Comparison of ENCODE assay signal across 8 mouse cellular contexts in genomic region chr6:86599197-86599596, GRCm38 (mm10). TPM values are rescaled to one million over a fixed set of nuclear protein-coding genes. Genes with fewer than 3 reads are reported as not detected.
DNase-seq lines count a peak whose midpoint lies in the region; ATAC-seq lines count a peak whose summit lies in the region.

No protein-coding gene starts in this region.

- ATAC-seq in inflammation-experienced regulatory T-cells, adult 6 months: peak; percentile 53
- peak; percentile 51 for ATAC-seq in megakaryocyte-erythroid progenitor cell, adult 5-6 weeks (replicated peaks; ENCODE audit: low FRiP score, low TSS enrichment, poor library complexity, severe bottlenecking)

- intact Hi-C loops in left cerebral cortex, postnatal 14 days (cut with DNase I): loop anchor here (5.0 kb wide), 1 partner anchor 38 kb away; no protein-coding TSS in a partner anchor

- peak; percentile 87 for DNase-seq in adipocyte (ENCODE audit: low spot score)
- peak; percentile 89 to 93 for DNase-seq in cerebellum, postnatal 36 days
- peak; percentile 84 for DNase-seq in gastrocnemius, adult 18-20 months (ENCODE audit: low spot score)
- DNase-seq in left cerebral cortex, postnatal 14 days (ENCODE audit: low spot score in 2 of 2): peak; percentile 88 to 92
- peak; percentile 62 to 73 for DNase-seq in right cerebral cortex, postnatal 36 days (ENCODE audit: low spot score in 2 of 2)
- peak; percentile 60 for DNase-seq in yolk sac, embryonic 10.5 days (ENCODE audit: low spot score)

RNA-seq across cellular contexts. Expression of gene Asprv1, which starts 28.8 kb away (rescaled TPM):
- total RNA-seq in gastrocnemius, adult 18-20 months (2021): not detected
- polyA plus RNA-seq in inflammation-experienced regulatory T-cells, adult 6 months (2017; shearing (Covaris generic)): under 1 TPM; 0.21 to 0.39 (median 0.38) TPM
- 1 to 10 TPM; 1.5 to 1.7 TPM for total RNA-seq in left cerebral cortex, postnatal 14 days (2021)
- not detected in 2 replicates for total RNA-seq in megakaryocyte-erythroid progenitor cell, adult 5-6 weeks (2014; fragmentation: Nextera tagmentation)
- not detected in 2 replicates for total RNA-seq in megakaryocyte-erythroid progenitor cell, adult 5-6 weeks (2017)

Comparison
In these comparisons a context has a peak if more than half of its experiments do, and no peak if none do; other contexts are left out.
1. Peak in every context shown above with its lines: DNase-seq and ATAC-seq.